Mouse (Mus musculus) hindbrain, embryonic 11.5 days (tissue): ENCODE measurements at regions not wholly inside any gene's neighbourhood (a gene's known extent, or its start where the extent isn't known, plus 50 kb on each side); places are given as distances from the start of the nearest gene placed in this dataset.
A peak's percentile ranks its signal among the peaks of the same experiment; 100 is the strongest.

Experiments
- ATAC-seq: fragments of 200-750 bp; cut with Nextera tagmentation; 2 replicates; pipeline ENCODE4 v1.8.0; 2017; ENCODE audit warnings: mild to moderate bottlenecking, moderate TSS enrichment, moderate library complexity; ENCODE audit not compliant: low FRiP score
- DNase-seq: peaks from one replicate; pipeline ENCODE4 v3.0.0-alpha.2; 2015; ENCODE audit warnings: low spot score
- H3K27ac ChIP-seq: fragments of 300-500 bp; sonication (generic); 2 replicates; pipeline ENCODE4 v1.5.1; 2014; ENCODE audit warnings: mild to moderate bottlenecking, low read depth, low read length
- H3K27me3 ChIP-seq: fragments of 300-500 bp; sonication (generic); 2 replicates; pipeline ENCODE4 v1.6.1; 2014; ENCODE audit warnings: mild to moderate bottlenecking, low read length, moderate library complexity, mixed read lengths; ENCODE audit not compliant: control insufficient read depth, insufficient read depth
- H3K36me3 ChIP-seq: fragments of 300-500 bp; sonication (generic); 2 replicates; pipeline ENCODE4 v1.6.1; 2014; ENCODE audit warnings: mild to moderate bottlenecking, low read length, moderate library complexity, mixed read lengths; ENCODE audit not compliant: control insufficient read depth, insufficient read depth
- H3K4me1 ChIP-seq: fragments of 300-500 bp; sonication (generic); replicated peaks from 2 replicates; pipeline ENCODE4 v1.6.1; 2014; ENCODE audit warnings: low read length, mixed read lengths; ENCODE audit not compliant: control insufficient read depth, insufficient read depth
- H3K4me2 ChIP-seq: fragments of 300-500 bp; sonication (generic); replicated peaks from 2 replicates; pipeline ENCODE4 v1.6.1; 2014; ENCODE audit warnings: mild to moderate bottlenecking, low read depth, low read length
- H3K4me3 ChIP-seq: fragments of 300-500 bp; sonication (generic); 2 replicates; pipeline ENCODE4 v1.5.1; 2014; ENCODE audit warnings: low read depth, low read length
- H3K9ac ChIP-seq: fragments of 300-500 bp; sonication (generic); 2 replicates; pipeline ENCODE4 v1.6.1; 2014; ENCODE audit warnings: low read depth, low read length
- H3K9me3 ChIP-seq: fragments of 300-500 bp; sonication (generic); 2 replicates; pipeline ENCODE4 v1.6.1; 2016; ENCODE audit warnings: low read length; ENCODE audit not compliant: control insufficient read depth
- WGBS: fragments of 180-500 bp; shearing (Covaris S2); extraction: QIAGEN DNeasy Blood & Tissue Kit; methylation state at CpG from one replicate; pipeline ENCODE4 v1.1.7; 2014; 5-methylcytosine and 5-hydroxymethylcytosine counted together

DNA sequence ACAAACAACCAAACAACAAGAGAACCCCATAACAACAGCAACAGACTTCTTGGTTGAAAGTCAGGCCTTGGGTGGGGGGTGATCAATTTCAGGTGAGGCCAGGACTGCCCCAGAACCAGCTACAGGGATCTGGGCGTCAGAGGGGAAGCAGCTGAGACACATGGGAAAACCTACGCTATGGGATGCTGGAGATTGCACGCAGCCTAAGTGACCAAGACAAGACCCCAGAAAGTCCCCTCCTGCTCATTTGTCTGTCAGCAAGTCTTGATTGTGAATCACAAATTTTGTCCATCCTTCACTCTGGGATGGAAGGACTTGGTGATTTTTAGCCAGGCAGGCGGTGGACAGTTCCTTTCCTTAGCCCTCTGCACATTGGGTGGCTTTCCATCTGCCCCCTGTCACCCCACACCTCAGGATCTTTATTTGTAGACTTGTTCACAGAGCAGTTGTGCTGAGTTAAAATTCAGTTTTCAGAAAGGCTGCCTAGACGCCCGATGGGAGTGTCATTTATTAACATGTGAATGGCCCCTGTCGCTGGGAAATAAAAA lies 330.9 kb upstream of the Dio3 start:
- H3K9me3 ChIP-seq = no peaks in the 10 kb centered on the region
- ATAC-seq (peak; percentile 68), DNase-seq (no peak)
- H3K27me3 ChIP-seq = no peaks in the 10 kb centered on the region
- peak overlapping the region; percentile 89 for H3K27ac ChIP-seq
- H3K9ac ChIP-seq = 0 out of 2 replicates have a peak overlapping the region, but pooled peaks have one; percentile 2
- no peak overlapping the region for H3K4me3 ChIP-seq
- H3K4me2 ChIP-seq = no peak overlapping the region
- no peaks in the 10 kb centered on the region for H3K36me3 ChIP-seq
- WGBS = 13% methylated on average over 7 of the region's 7 CpGs
- peaks cover 17% of the 10 kb centered on the region for H3K4me1 ChIP-seq

DNA sequence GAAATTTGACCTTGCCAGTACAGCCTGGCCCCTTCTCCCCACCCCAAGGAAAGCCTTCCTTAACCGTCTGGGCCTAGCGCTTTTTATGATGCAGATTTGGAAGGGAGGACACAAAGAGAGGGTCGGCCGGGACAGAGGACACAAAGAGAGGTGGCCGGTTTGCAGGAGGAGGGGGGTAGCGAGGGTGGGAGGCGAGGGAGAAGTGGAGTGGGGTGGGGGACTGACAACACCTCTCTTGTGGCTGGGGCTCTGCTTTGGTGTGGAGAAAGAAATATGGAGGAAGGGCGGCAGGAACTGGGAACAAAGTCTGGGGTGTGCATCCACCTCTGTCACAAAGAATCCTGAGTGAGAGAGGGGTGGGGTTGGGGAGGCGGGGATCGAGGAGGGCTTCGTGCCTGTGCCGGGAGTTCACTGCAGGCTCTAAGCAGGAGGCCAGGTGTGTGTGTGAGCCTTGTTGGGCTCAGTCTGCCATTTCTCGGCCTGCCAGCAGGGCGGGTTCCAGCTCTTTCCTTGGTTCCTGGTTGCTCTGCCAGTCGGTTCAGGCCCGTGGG lies 330.4 kb upstream of the Dio3 start:
- Histone ChIP-seq H3K4me2 (no peak overlapping the region), H3K4me3 (no peak overlapping the region), H3K9me3 (no peaks in the 10 kb centered on the region), H3K27ac (peak overlapping the region; percentile 92), H3K36me3 (no peaks in the 10 kb centered on the region), H3K4me1 (peaks cover 17% of the 10 kb centered on the region), H3K27me3 (no peaks in the 10 kb centered on the region), H3K9ac (0 out of 2 replicates have a peak overlapping the region, but pooled peaks have one; percentile 12)
- peak; percentile 90 for ATAC-seq
- peak; percentile 77 for DNase-seq
- WGBS = 6% methylated on average over 13 of the region's 16 CpGs

DNA sequence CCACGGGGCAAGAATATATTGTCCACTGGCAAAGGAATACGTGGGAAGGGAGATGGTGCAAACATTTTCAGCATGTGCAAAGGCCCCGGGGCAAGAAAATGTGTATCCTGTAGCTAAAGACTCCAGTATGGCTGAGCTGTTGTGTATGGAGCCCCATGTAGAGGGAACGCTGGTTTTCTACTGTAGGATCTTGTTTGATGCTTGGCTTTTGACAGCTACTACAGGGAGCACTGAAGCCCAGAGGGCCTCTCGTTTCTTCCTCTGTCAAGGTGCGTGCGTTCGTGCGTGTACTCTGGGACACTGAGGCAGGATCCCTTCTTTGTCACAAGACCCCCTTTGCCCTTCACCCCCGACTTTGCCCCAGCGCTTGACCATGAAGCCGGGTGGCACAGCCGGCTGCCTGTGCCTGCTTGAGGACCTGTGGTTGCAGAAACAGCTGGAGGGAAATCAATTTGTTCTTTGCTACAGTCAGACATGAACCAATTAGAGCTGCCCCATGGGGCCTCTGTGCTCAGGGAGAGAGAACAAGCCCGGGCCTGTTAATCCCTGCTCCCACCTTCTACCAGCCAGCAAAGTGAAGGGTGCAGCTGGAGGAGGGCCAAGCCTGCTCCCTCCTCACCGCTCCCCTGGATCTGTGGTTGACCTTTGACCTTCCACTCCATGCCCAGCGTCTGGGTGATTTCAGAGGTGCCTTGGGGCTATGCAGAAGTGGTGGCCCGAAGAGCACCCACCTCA lies 329.5 kb upstream of the Dio3 start:
- no peaks in the 10 kb centered on the region for H3K9me3 ChIP-seq

DNA sequence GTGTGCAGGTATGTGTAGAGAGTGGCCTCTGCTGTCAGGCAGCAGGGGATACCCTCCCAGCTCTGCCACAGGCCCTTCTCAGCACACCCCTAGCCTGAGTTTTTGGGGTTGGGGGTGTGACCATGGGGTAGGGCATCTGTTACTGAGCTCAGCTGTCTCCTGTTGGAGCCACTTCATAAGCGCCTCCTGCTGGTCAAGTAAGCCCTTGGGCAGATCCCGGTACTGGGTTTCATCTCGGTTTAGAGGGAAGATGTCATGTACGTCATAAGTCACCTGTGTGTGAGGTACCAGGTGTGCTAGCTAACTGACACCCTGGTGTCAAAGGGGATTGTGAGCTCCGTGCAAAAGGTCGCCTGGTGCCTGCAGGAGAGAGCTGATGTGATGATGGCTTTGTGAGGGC lies 328.2 kb upstream of the Dio3 start:
- Histone ChIP-seq H3K4me3 (no peak overlapping the region), H3K27ac (no peak overlapping the region), H3K4me2 (no peak overlapping the region), H3K27me3 (no peaks in the 10 kb centered on the region), H3K9ac (no peak overlapping the region), H3K9me3 (no peaks in the 10 kb centered on the region), H3K4me1 (peaks cover 17% of the 10 kb centered on the region), H3K36me3 (no peaks in the 10 kb centered on the region)
- ATAC-seq (no peak), DNase-seq (peak; percentile 45)
- 44% methylated on average over 6 of the region's 6 CpGs for WGBS

More for the DNA sequence above, 329.5 kb upstream of the Dio3 start:
- no peak overlapping the region for H3K4me2 ChIP-seq
- no peaks in the 10 kb centered on the region for H3K27me3 ChIP-seq
- H3K4me3 ChIP-seq = no peak overlapping the region
- H3K27ac ChIP-seq = peak overlapping the region; percentile 92
- ATAC-seq (no peak), DNase-seq (peak; percentile 52)
- no peak overlapping the region; the same call in 1 of the 2 replicates for H3K9ac ChIP-seq
- no peaks in the 10 kb centered on the region for H3K36me3 ChIP-seq
- WGBS = 54% methylated on average over 17 of the region's 17 CpGs
- H3K4me1 ChIP-seq = peaks cover 17% of the 10 kb centered on the region

DNA sequence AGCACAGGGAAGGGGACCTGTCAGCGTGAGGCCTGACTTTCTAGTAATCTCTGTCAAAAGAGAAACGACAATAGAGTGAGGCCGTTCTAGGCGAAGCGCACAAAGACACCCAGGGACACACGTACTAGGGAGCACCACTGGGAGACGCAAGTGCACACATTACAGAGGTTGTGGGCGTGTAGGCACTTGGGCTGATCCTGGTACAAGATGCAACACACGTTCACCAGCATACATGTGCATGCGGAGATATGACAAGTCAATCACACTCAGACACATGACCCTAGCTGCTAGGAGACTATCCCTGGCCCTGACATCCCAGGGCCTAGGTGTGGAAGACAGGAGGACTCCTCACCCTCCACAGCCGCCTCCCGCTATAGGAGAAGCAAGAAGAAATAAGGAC lies 327.4 kb upstream of the Dio3 start:
- Histone ChIP-seq H3K27me3 (no peaks in the 10 kb centered on the region), H3K36me3 (no peaks in the 10 kb centered on the region), H3K27ac (no peak overlapping the region), H3K4me2 (no peak overlapping the region), H3K4me1 (peaks cover 17% of the 10 kb centered on the region), H3K9ac (no peak overlapping the region), H3K4me3 (no peak overlapping the region), H3K9me3 (no peaks in the 10 kb centered on the region)
- ATAC-seq = no peak
- 76% methylated on average over 12 of the region's 12 CpGs for WGBS
- DNase-seq = peak; percentile 5

DNA sequence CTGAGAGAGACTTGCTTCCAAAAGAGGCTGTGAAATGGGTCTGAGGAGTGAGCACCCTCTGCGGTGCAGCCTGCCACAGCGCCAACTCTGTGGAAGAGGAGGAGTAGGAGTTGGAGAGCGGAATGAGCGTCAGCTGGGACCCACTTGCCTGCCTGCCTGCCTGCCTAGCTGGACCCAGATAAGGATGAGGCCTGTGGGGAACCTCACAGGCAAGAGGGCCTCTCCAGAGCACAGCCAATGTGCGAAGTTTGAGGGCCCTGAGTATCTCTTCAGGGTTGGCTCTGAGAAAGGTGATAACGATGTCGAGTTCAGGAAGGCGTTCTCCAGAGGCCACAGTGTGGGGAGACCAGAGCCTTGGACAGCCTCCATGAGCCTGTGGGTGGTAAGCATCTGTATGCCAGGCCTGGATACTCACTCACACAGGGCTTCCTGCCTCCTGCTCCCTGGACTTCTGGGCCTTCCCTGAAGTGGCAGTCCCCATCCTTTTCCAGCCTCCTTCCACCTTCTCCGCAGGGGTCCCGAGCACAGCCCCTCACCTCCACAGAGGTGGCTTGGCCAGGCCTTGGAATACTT lies 326.9 kb upstream of the Dio3 start:
- H3K27me3 ChIP-seq = no peaks in the 10 kb centered on the region
- DNase-seq (no peak), ATAC-seq (no peak)
- WGBS = 83% methylated on average over 10 of the region's 10 CpGs
- H3K36me3 ChIP-seq = no peaks in the 10 kb centered on the region
- H3K27ac ChIP-seq = no peak overlapping the region
- no peak overlapping the region for H3K4me2 ChIP-seq
- H3K4me1 ChIP-seq = peaks cover 16% of the 10 kb centered on the region
- no peak overlapping the region for H3K9ac ChIP-seq
- H3K9me3 ChIP-seq = no peaks in the 10 kb centered on the region
- no peak overlapping the region for H3K4me3 ChIP-seq

DNA sequence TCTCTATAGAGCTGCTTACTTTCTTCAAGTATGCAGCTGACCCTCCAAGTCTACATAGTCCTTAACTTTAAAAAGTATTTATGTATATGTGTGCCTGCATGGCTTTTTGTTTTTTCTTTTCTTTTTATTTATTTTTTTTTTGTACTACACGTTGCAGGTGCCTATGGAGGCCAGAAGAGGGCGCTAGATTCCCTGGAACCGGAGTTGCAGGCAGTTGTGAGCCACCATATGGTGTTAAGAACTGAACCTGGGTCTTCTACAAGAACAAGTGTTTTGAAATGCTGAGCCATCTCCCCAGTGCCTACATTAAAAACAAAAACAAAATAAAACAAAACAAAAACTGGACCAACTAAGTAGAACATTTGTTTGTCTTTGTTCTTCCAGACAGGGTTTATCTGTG lies 325.9 kb upstream of the Dio3 start:
- Histone ChIP-seq H3K9ac (no peak overlapping the region), H3K4me1 (peaks cover 14% of the 10 kb centered on the region)

DNA sequence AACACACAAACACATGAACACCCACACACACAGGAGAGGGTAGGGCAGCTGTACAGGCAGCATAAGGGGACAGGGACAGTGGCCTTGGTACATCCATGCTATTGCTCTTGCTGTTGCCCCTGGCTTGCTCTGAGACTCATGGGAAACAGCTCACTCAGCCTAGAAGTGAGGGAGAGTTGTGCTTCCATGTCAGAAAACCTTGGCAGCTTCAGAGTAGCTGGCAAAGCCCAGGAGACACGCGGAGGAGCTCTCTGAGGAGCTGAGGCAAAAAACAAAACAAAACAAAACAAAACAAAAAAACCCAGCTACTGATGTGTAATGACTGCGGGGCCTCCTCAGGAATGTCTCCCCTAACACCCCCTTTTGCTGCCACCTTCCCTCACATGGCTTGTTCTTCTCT lies 321.6 kb upstream of the Dio3 start:
- Histone ChIP-seq H3K4me2 (no peak overlapping the region), H3K4me1 (no peaks in the 10 kb centered on the region), H3K36me3 (no peaks in the 10 kb centered on the region), H3K27ac (no peak overlapping the region), H3K27me3 (no peaks in the 10 kb centered on the region), H3K4me3 (no peak overlapping the region), H3K9ac (no peak overlapping the region), H3K9me3 (no peaks in the 10 kb centered on the region)
- DNase-seq (no peak), ATAC-seq (no peak)
- 80% methylated on average over 3 of the region's 3 CpGs for WGBS

More for the DNA sequence above, 325.9 kb upstream of the Dio3 start:
- H3K36me3 ChIP-seq = no peaks in the 10 kb centered on the region
- H3K27ac ChIP-seq = no peak overlapping the region
- no peak for ATAC-seq
- H3K4me2 ChIP-seq = no peak overlapping the region
- DNase-seq = no peak
- WGBS = 62% methylated on average over 3 of the region's 3 CpGs
- no peak overlapping the region for H3K4me3 ChIP-seq
- H3K27me3 ChIP-seq = no peaks in the 10 kb centered on the region
- H3K9me3 ChIP-seq = no peaks in the 10 kb centered on the region
